Mouse (Mus musculus) lung, postnatal 4 days (tissue): Measurements from ENCODE around the gene Parva.
A peak's percentile ranks its signal among the peaks of the same experiment; 100 is the strongest.

Source experiments
- DNase-seq, 2 experiments: peaks; one replicate each; pipeline ENCODE4 v3.0.0; 2021

Gene Parva

DNA sequence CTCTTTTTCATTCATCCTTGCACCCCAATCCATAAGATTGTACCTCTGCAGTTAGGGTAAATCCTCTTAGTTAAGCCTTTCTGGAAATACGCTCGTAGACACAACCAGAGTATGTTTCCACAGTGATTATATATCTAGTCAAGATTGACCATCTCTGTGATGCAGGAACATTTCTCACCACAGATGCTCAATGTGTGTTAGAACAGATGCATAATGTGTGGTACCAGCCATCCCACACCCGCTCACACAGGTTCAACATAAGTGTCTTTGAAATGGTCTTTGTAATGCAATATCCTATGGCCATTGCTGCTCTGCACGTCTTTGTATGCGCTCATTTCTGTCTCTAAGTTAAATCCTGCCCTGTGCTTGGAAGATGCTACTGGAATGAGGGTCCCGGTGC is 98.2 kb downstream of the Parva start:
- DNase-seq: no peak

DNA sequence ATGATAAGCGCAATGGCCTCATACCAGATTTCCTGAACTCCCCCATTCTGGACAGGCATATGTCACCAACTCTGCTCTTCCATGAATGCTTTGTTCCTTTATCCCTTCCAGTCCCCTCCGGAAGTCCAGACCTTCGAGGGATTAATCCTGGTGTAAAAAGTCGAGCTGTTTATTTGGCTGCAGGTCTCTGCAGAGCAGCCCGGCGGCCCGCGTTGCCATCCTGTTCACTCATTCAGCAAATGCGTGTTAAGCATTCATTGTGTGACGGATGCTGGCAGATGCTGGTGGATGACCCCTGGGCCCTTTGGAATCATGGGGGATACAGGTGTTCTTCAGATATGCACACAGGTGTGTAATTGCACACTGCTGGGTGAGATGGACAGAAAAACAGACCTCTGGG is 98.9 kb downstream of the Parva start:
- DNase-seq: no peak

DNA sequence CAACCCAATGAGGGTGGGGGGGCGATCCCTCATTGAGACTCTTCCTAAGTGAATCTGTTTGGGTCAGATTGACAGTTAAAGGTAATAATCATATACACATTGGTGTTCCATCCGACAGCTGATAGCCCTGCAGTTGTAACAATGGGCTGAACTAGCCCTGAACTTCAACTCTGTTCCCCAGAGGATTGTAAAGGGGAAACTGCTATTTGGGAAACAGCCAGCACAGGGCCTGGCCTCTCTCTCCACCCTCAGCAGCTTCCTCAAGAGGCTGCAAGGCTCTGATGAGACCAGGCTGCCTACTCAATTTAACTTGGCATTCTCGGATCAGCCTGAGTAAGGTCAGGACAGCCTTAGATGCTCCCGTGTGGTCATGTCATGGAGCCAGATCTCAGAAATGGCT is 99.9 kb downstream of the Parva start:
- no peak for DNase-seq

- DNase-seq: no peak
These were observed 100.8 kb downstream of the Parva start for GRCm38 (mm10) chr7:112528059-112528458.

DNA sequence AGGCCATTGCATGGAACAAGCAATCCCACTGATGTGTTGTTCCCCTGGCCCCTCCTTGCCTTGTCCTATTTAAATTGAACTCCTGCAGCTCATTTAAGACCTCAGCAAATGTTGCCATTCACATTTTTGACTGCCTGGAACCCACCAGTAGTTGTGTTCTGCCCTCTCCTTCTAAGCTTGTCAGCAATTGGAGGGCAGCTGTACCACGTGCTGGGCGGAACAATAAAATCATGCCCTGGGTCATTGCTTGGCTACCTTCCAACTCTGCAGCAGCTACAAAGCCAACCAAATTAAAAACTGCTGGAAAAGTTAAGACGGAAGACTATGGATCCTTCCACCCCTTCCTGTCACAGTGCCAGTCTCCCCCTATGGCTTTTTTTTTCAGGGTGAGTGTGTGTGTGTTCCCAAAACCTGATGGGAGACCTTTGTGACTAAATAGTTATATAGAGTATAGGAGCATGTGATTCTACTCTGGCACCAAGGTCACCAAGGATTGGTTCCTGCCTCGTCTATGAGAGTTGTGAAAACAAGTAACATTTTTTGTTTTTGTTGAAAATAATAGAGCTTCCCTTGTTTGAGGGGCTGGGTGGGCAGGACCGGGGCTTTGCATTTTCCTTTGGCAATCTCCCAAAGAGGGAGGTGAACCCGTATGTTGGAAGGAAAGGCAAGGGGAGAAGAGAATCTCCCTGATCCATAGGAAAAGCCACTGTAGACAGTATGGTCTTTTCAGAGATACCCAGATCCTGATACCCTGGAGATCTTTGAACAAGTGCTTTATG is 101.5 kb downstream of the Parva start:
- DNase-seq: peak; percentile 56 to 59

DNA sequence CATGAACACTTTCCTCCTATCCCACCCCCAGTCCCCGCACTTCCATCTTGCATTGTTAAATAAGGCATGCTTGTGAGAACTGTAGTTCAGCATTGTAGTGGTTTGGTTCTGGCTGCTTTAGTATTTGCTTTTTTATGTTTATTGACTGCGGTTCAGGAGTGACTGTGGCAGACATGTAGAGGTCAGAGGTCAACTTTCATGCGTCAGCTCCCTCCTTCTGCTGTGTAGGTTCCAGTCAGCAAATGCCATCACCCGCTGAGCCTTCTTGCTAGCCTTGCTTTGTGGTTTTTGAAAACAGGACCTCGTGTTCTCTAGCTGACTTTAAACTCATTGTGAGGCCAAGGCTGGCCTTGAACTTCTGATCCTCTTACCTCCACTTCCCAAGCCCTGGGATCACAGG is 103.6 kb downstream of the Parva start:
- no peak for DNase-seq

- no peak for DNase-seq
These were observed 106.8 kb downstream of the Parva start for GRCm38 (mm10) chr7:112534148-112534547.

GRCm38 (mm10) chr7:112535408-112535921 is 108.2 kb downstream of the Parva start:
- DNase-seq: peak; percentile 76 to 90

DNA sequence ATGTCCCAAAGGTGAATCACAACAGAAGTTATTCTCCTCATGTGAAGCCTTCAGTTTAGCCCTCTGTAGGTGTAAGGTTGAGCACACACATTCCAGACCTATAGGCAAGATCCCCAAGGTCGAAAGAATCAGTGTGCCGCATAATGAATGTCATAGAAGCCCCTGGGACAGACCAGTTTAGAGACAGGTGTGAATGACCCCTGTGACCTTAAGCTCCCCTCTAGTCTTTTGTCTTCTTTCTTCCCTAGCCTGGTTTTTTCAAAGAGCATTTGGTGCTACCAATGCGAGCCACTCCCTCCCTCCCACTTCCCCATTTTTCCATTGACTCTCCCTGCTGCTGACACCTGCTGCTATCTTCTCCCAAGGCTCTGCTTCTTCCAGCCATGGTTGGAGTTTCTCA is 121.8 kb downstream of the Parva start:
- no peak for DNase-seq

GRCm38 (mm10) chr7:112561504-112561903 is 134.2 kb downstream of the Parva start:
- DNase-seq: no peak

DNA sequence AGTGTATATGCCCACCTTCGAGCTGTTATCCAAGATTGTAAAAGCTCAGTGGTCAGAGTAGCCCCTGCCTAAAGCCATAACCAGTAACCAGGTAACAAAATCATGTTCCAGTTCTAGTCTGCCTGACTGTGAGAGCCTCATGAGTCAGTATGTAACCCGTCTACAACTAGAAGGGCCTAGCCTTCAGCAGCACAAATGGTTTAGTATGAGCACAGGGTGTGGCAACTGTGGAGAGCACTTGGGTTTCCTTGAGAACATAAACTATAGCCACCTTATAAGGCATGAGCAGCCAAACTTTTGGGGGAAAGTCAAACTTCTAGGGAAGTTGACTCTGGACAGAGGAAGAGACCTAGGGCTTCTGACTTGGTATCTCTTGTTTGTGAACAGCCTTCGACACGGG is 139.7 kb downstream of the Parva start:
- no peak for DNase-seq

DNA sequence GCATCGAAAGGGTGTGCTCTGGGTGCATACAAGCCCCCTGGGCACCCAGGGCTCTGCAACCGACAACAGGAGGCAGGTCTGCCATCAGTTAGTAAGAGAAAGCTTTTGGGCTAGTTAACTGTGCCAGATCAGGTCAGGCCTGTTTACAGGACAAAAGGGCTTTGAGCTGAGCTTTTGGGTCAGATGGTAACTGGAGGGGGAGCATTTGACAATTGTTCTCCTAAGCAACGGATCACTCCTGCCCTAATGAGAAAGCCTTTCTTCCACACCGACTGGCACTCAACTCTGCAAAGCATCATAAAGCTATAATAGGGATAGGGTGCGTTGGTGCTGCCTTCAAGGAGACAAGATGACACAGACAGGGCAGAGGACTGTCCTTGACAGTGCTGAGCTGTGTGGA is 141.7 kb downstream of the Parva start:
- DNase-seq: no peak

DNA sequence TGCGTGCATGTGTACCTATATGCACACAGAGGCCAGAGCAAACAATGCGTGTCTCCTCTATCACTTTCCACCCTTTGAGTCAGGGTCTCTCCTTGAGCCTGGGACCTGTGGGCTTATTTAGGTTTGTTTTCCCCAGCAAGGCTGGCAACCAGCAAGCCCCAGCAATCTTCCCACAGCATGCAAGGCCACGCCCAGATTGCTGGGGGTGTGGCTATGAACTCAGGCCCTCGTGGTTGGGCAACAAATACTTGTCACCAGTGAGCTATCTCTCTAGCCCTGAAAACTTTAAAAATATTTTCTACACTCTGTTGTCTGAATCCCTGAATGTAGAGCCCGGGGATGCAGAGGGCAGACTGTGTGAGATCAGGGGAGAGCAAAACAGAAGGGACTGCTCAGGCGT is 154.3 kb downstream of the Parva start:
- DNase-seq: peak in 1 of 2 experiments; percentile 35

GRCm38 (mm10) chr7:112582882-112583405 is 155.6 kb downstream of the Parva start:
- DNase-seq: no peak

DNA sequence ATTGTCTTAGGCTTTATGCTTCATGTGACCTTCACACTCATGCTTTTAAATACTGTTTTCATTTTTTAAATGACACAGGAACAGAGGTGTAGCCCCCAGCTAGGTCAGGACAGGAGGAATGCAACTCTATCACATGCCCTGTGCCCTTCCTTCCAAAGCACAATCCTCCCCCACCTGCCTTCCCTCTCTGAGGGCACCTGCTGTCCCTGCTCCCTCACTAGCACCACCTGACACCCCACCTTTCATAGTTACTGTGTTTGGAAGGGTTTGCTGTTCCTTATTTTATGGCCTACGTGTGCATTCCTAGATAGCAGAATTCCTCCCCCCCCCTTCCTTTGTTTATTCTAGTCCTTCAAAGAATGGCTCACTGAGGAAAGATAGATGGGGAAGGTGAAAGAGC is 160.1 kb downstream of the Parva start:
- no peak for DNase-seq

DNA sequence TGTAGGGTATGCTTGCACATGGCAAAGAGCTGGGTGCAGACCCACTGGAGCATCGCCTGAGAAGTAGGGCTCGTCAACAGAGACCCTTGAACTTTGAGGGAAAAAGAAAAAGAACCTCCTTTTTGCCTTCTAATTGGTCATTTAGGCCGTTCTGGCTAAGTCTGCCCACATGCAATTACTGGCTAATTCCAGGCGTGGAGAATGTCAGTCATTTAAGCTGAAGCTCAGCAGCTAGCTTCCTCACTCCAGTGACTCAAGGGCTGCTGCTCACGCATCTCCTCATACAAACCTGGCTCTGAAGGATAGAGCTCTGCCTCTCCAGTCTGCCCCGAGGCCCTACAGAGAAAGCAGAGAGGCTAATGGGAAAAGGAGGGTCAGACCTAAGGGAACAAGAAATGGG is 162.2 kb downstream of the Parva start:
- no peak for DNase-seq

GRCm38 (mm10) chr7:112593586-112593985 is 166.3 kb downstream of the Parva start:
- no peak for DNase-seq

DNA sequence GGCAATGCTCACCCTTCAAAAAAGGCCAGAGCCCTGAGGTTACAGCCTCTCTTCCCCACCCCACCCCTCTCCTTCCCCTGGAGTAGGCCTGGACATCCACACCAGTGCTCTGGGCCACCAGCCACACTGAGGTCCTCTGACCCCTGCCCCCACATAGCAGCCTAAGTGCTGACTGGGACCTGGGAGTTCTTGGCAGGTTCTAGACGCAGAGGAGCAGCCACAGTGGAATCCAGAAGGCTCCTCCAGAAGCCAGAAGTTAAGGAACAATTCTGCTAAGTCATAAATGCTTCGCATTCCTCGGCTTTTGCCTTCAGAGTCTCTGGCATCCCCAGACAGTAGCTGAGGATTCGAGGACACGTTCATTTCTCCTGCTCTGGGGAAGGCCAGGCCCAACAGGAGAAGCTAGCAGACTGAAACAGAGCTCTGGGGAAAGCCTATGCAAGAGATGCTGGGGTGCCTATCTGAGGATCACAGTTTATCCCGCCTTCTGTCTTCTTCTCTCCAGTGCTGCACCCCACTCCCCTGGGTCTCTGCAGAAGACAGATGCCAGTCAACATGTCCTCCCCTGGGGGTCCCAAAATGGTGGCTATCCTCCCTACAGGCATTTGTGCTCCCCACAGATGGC is 168.0 kb downstream of the Parva start:
- peak in 1 of 2 experiments; percentile 35 for DNase-seq

DNA sequence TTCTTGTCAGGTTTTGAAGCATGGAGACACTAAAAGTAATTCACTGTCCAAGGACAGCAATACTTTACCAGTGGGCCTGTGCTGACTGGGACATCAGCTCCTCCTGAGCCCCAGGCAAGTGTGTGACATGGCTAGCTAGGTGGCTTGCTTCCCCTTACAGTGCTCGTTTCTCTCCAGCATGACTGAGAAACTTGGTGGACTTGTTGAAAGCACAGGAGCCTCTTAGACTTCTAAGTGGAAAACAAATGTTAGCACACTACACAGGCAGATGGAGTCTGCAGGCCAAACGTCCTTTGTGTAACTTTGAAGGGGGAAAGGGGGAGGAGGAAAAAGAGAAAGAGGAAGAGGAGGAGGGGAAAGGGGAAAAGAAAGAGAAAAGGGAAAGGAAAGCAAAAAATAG is 172.3 kb downstream of the Parva start:
- no peak for DNase-seq

DNA sequence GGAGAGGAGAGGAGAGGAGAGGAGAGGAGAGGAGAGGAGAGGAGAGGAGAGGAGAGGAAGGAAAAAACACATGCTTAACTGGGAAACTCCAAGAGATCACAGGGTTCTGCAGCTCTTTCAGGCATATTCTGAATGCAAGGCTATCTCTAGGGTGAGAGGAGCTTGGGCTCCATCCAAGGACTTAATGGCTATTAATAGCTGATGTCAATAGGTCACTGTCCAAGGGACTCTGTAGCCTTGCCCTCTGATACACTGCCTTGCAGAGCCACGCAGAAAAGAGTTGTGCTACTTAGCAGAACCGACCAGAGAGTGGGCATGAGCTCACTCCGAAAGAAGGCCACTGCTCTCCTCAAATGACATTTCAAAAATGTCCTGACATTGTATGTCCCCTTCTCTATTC is 172.9 kb downstream of the Parva start:
- DNase-seq: no peak

DNA sequence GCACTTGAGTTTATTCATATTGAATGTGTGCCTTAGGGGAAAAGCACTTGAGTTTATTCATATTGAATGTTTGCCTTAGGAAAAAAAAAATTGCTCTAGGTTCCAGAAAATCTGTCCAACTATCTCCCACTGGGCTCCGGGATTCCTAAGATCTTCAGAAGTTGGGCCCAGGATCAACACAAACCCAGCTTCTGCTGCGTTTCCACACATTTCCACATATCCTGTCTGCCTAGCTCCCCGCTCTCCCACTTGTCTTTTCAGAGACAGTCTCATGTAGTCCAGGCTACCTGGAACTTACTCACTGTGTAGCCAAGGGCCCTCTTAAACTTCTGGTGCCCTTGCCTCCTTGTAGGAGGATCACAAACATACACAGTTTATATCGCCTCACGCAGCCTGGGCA is 175.7 kb downstream of the Parva start:
- no peak for DNase-seq

GRCm38 (mm10) chr7:112603496-112604170 is 176.3 kb downstream of the Parva start:
- DNase-seq: peak; percentile 39 to 66

DNA sequence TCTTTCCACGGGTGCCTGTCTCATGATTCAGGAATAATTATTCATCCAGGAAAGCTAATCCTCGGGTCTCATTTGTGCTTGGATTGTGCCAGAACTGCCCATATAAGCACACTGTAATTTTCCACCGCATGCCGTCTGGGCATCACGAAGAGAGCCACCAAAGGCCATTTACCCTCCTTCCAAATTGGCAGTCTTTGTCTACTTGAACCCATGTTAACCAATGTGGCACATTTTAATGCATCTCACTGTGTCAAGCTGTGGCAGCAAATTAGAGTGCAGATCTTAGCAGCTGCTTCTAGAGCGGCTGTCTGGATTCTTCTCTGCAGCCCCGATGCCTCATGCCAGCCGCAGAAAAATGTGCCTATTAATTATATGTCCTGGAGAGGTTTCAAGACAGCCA is 176.9 kb downstream of the Parva start:
- no peak for DNase-seq
